Mouse (Mus musculus) heart, postnatal 0 days (tissue): ENCODE data around the gene Npas3. TPM values are rescaled to one million over a fixed set of nuclear protein-coding genes. Genes with fewer than 3 reads are reported as not detected.
A peak's percentile ranks its signal among the peaks of the same experiment; 100 is the strongest.

Source experiments
- ATAC-seq: fragments of 200-750 bp; cut with Nextera tagmentation; 2 replicates; pipeline ENCODE4 v1.8.0; 2017; ENCODE audit warnings: low read depth, moderate number of reproducible peaks, moderate library complexity; ENCODE audit not compliant: insufficient read depth
- DNase-seq: peaks from one replicate; pipeline ENCODE4 v3.0.0-alpha.2; 2016; ENCODE audit warnings: low spot score
- H3K27ac ChIP-seq: fragments of 300-500 bp; sonication (generic); 2 replicates; pipeline ENCODE4 v1.5.1; 2014; ENCODE audit warnings: low read depth, mild to moderate bottlenecking
- H3K27me3 ChIP-seq: fragments of 300-500 bp; sonication (generic); 2 replicates; pipeline ENCODE4 v1.6.1; 2014; ENCODE audit warnings: low read length, mixed read lengths; ENCODE audit not compliant: control insufficient read depth, insufficient read depth
- H3K36me3 ChIP-seq: fragments of 300-500 bp; sonication (generic); replicated peaks from 2 replicates; pipeline ENCODE4 v1.6.1; 2014; ENCODE audit warnings: low read length, mixed read lengths; ENCODE audit not compliant: control insufficient read depth, insufficient read depth
- H3K4me1 ChIP-seq: fragments of 300-500 bp; sonication (generic); 2 replicates; pipeline ENCODE4 v1.6.1; 2014; ENCODE audit warnings: antibody characterized with exemption; ENCODE audit not compliant: control insufficient read depth, insufficient read depth
- H3K4me2 ChIP-seq: fragments of 300-500 bp; sonication (generic); 2 replicates; pipeline ENCODE4 v1.6.1; 2014; ENCODE audit warnings: low read depth, mild to moderate bottlenecking, low read length, moderate library complexity
- H3K4me3 ChIP-seq: fragments of 300-500 bp; sonication (generic); 2 replicates; pipeline ENCODE4 v1.5.1; 2014; ENCODE audit warnings: low read depth, low read length
- H3K9ac ChIP-seq: fragments of 300-500 bp; sonication (generic); replicated peaks from 2 replicates; pipeline ENCODE4 v1.6.1; 2014; ENCODE audit warnings: low read depth, low read length, mixed read lengths
- H3K9me3 ChIP-seq: fragments of 300-500 bp; sonication (generic); replicated peaks from 2 replicates; pipeline ENCODE4 v1.6.1; 2016; ENCODE audit warnings: low read length; ENCODE audit not compliant: control insufficient read depth
- CTCF ChIP-seq: IDR thresholded peaks from 2 replicates; pipeline ENCODE4 v1.5.1; 2016; ENCODE audit warnings: antibody characterized with exemption, control low read depth, low read depth
- EP300 ChIP-seq: IDR thresholded peaks from 2 replicates; pipeline ENCODE4 v1.6.1; 2016; ENCODE audit warnings: antibody characterized with exemption, low read depth
- WGBS: fragments of 180-500 bp; shearing (Covaris S2); extraction: QIAGEN DNeasy Blood & Tissue Kit; methylation state at CpG from one replicate; pipeline ENCODE4 v1.1.7; 2014; 5-methylcytosine and 5-hydroxymethylcytosine counted together
- polyA plus RNA-seq: library from polyadenylated mRNA; unstranded; fragments of >200 nt; fragmentation: Nextera tagmentation; extraction: Ambion mirVana; gene quantifications from 2 replicates; pipeline ENCODE4 v1.2.1, GENCODE M21; 2015
- total RNA-seq: library from RNA; depleted of rRNA; stranded (reverse); fragments of >200 nt; gene quantifications from 2 replicates; pipeline ENCODE4 v1.2.3, GENCODE M21; 2014; ENCODE audit warnings: low replicate concordance

The Npas3 gene
- total and polyA plus RNA-seq, 2 experiments from 2014 or later, result 0.50 to 0.61 TPM

DNA sequence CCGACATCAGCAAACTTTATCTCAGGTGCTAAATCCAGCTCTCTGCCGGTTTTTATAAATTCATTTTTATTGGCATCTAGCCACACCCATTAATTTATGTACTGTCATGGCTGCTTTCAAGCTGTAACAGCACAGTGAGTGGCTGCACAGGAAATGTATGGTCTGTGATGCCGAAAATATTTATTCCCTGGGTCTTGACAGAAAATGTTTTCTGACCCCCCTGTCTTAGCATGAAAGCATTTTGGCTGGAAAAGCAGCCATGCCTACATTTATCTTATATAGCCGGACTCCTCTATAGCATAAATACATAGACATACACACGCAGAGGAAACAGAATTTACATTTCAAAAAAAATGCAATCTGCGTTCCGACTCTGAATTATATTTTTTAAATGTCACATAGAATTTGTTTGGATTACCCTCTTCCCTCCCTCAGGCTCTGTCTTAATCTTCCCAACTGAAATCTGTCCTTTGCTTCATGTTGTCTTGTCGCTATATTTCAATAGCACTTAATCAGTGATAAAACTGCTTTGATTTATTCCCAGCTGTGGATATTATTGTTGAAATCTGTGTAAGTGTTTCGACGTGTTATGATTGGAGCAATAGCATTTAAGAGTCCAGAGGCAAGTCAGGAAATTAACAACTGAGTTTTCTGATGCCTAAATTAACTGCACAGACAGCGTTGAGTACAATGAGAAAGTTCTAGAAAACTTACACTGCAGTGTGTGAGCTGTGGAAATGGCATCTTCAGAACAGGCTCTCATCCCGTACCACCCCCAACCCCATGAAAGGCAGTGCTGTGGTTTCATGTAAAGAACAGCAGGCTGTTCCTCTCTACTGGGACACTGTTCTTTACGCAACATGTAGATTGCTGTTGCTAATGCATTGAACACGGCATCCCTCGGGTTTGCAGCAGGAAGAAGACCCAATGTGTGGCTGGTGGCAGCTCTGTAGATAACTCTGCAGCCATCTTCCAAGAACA is 474.5 kb downstream of the Npas3 start:
- no peak overlapping the region for H3K4me2 ChIP-seq
- no peaks in the 10 kb centered on the region for H3K9me3 ChIP-seq
- ATAC-seq, result no peak
- 78% methylated on average over 15 of the region's 15 CpGs for WGBS
- H3K4me1 ChIP-seq, result no peaks in the 10 kb centered on the region
- H3K27ac ChIP-seq, result no peak overlapping the region
- H3K36me3 ChIP-seq, result no peaks in the 10 kb centered on the region
- no peak overlapping the region for H3K4me3 ChIP-seq
- no peak for TF ChIP-seq EP300
- no peak for TF ChIP-seq CTCF
- H3K9ac ChIP-seq, result no peak overlapping the region
- no peak for DNase-seq
- no peaks in the 10 kb centered on the region for H3K27me3 ChIP-seq

DNA sequence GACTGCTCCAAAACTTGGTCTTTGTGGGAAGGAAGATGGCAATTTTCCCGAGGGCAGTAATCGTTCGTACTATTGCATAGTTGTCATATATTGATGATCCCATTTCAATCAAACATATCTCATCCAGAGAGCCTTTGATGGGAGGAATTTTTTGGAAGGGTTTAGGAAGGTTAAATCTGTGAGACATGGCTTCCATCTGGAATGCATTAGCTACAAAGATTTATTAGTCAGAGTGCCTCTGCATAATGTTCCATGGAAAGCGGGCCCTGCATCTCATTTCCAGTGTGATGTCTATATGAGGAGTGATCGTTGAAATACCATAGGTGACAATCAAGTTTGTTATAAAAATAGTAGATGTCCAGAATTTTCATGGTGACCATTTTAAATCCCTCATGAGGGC is 480.8 kb downstream of the Npas3 start:
- H3K27ac ChIP-seq, result no peak overlapping the region
- H3K36me3 ChIP-seq, result no peaks in the 10 kb centered on the region
- H3K9me3 ChIP-seq, result no peaks in the 10 kb centered on the region
- 91% methylated on average over 5 of the region's 5 CpGs for WGBS
- no peaks in the 10 kb centered on the region for H3K4me1 ChIP-seq
- H3K4me2 ChIP-seq, result no peak overlapping the region
- no peak for TF ChIP-seq CTCF
- ATAC-seq (no peak), DNase-seq (no peak)
- H3K4me3 ChIP-seq, result no peak overlapping the region
- no peak overlapping the region for H3K9ac ChIP-seq
- H3K27me3 ChIP-seq, result no peaks in the 10 kb centered on the region

DNA sequence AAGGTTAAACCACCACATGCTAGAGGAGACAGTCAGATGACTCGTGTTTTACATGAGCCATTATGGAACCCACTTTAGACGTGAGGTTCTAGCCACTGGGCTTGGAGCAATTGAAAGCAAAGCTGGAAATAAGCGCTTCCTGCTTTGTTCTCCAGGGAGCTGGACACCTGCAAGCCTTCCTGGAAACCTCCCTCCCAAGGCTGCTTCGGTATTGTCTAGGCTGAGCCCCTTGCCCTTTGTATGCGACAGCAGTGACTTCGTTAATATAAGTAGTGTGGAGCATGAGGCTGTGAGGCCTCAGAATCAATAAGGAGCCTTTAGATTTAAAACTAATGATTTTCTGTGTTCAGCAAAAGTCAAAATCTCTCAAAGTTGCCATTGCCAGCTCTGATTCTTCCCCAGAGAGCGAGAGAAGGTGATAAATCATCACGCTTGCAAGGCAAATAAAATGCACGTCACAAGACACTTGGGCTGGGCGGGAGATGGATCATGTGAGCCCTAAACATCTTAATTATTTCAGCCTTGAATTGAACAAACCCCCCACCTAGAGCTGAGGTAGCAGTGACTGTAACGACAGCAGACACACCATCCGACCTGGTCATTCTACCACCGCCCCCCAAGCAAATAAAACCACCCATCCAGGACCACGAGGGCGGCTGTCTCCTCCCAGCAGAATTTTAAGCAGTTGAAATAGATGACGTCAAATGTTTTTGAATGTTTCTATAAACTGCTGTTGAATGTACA is 490.2 kb downstream of the Npas3 start:
- ATAC-seq, result no peak
- Histone ChIP-seq H3K4me3 (no peak overlapping the region), H3K36me3 (no peaks in the 10 kb centered on the region), H3K27me3 (no peaks in the 10 kb centered on the region), H3K4me2 (no peak overlapping the region), H3K9me3 (no peaks in the 10 kb centered on the region), H3K9ac (no peak overlapping the region), H3K4me1 (no peaks in the 10 kb centered on the region), H3K27ac (no peak overlapping the region)
- no peak for TF ChIP-seq EP300
- no peak for TF ChIP-seq CTCF
- DNase-seq, result no peak
- 72% methylated on average over 16 of the region's 16 CpGs for WGBS

DNA sequence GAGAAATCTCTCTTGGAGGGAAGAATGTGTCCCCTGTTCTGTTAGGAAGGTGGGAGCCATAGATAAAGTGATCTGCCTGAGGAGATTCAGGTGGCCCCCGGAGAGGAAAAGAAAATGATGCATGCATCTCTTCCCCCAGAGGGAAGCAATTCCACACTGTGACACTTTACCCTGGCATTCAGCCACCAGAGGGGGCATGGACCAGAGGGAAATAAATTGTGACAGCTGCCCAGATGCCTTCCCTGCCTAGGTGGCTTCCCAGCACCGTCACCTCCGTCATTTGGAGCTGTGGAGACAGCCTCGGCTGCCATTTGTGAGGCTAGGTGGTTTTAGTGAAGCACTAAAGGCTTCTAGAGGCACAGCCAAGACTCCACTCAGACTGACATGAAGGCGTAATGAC is 498.2 kb downstream of the Npas3 start:
- no peak overlapping the region for H3K9ac ChIP-seq
- no peaks in the 10 kb centered on the region for H3K4me1 ChIP-seq
- WGBS, result 52% methylated on average over 5 of the region's 5 CpGs
- TF ChIP-seq CTCF (peak; percentile 44), EP300 (no peak)
- ATAC-seq (no peak), DNase-seq (no peak)
- H3K4me2 ChIP-seq, result no peak overlapping the region
- H3K36me3 ChIP-seq, result no peaks in the 10 kb centered on the region
- H3K4me3 ChIP-seq, result no peak overlapping the region
- H3K27me3 ChIP-seq, result no peaks in the 10 kb centered on the region
- H3K27ac ChIP-seq, result no peak overlapping the region
- H3K9me3 ChIP-seq, result no peaks in the 10 kb centered on the region

- Histone ChIP-seq H3K9me3 (no peaks in the 10 kb centered on the region), H3K27ac (no peak overlapping the region), H3K4me2 (no peak overlapping the region), H3K4me3 (no peak overlapping the region), H3K4me1 (peaks cover 16% of the 10 kb centered on the region; the same call in 1 of the 2 replicates), H3K36me3 (no peaks in the 10 kb centered on the region), H3K27me3 (no peaks in the 10 kb centered on the region), H3K9ac (no peak overlapping the region)
- no peak for DNase-seq
- no peak for ATAC-seq
- WGBS, result 92% methylated on average over 4 of the region's 4 CpGs
- TF ChIP-seq CTCF (no peak), EP300 (no peak)
Observed at GRCm38 (mm10) chr12:53749375-53749774, 500.9 kb downstream of the Npas3 start.
